Mouse (Mus musculus) neural tube, embryonic 11.5 days (tissue): ENCODE measurements around the gene Slc35d3. TPM values are rescaled to one million over a fixed set of nuclear protein-coding genes. Genes with fewer than 3 reads are reported as not detected.

Experiments used
- ATAC-seq: fragments of 200-750 bp; cut with Nextera tagmentation; 2 replicates; pipeline ENCODE4 v1.8.0; 2017; ENCODE audit warnings: moderate number of reproducible peaks, mild to moderate bottlenecking, moderate TSS enrichment, moderate library complexity; ENCODE audit not compliant: insufficient read depth, low FRiP score, low TSS enrichment
- DNase-seq: peaks from one replicate; pipeline ENCODE4 v3.0.0-alpha.2; 2015; ENCODE audit warnings: low spot score
- H3K27ac ChIP-seq: fragments of 300-500 bp; sonication (generic); 2 replicates; pipeline ENCODE4 v1.5.1; 2014; ENCODE audit warnings: low read depth, mild to moderate bottlenecking, low read length
- H3K27me3 ChIP-seq: fragments of 300-500 bp; sonication (generic); 2 replicates; pipeline ENCODE4 v1.6.1; 2014; ENCODE audit warnings: mild to moderate bottlenecking, low read length, mixed read lengths; ENCODE audit not compliant: control insufficient read depth, insufficient read depth
- H3K36me3 ChIP-seq: fragments of 300-500 bp; sonication (generic); 2 replicates; pipeline ENCODE4 v1.6.1; 2014; ENCODE audit warnings: mild to moderate bottlenecking, low read length, moderate library complexity, mixed read lengths; ENCODE audit not compliant: control insufficient read depth, insufficient read depth
- H3K4me1 ChIP-seq: fragments of 300-500 bp; sonication (generic); 2 replicates; pipeline ENCODE4 v1.6.1; 2014; ENCODE audit warnings: low read length, mixed read lengths; ENCODE audit not compliant: control insufficient read depth, insufficient read depth
- H3K4me2 ChIP-seq: fragments of 300-500 bp; sonication (generic); 2 replicates; pipeline ENCODE4 v1.6.1; 2014; ENCODE audit warnings: low read depth, mild to moderate bottlenecking, moderate library complexity
- H3K4me3 ChIP-seq: fragments of 300-500 bp; sonication (generic); 2 replicates; pipeline ENCODE4 v1.5.1; 2014; ENCODE audit warnings: low read depth, low read length
- H3K9ac ChIP-seq: fragments of 300-500 bp; sonication (generic); 2 replicates; pipeline ENCODE4 v1.6.1; 2014; ENCODE audit warnings: mild to moderate bottlenecking, low read length
- H3K9me3 ChIP-seq: fragments of 300-500 bp; sonication (generic); 2 replicates; pipeline ENCODE4 v1.6.1; 2016; ENCODE audit warnings: low read length; ENCODE audit not compliant: control insufficient read depth
- WGBS: fragments of 180-500 bp; shearing (Covaris S2); extraction: QIAGEN DNeasy Blood & Tissue Kit; methylation state at CpG from one replicate; pipeline ENCODE4 v1.1.7; 2014; 5-methylcytosine and 5-hydroxymethylcytosine counted together
- polyA plus RNA-seq: library from polyadenylated mRNA; unstranded; fragments of >200 nt; fragmentation: Nextera tagmentation; extraction: Ambion mirVana; gene quantifications from 2 replicates; pipeline ENCODE4 v1.2.1, GENCODE M21; 2014

Slc35d3 gene
- polyA plus RNA-seq, 1 experiment from 2014 or later, result 0.66 TPM

DNA sequence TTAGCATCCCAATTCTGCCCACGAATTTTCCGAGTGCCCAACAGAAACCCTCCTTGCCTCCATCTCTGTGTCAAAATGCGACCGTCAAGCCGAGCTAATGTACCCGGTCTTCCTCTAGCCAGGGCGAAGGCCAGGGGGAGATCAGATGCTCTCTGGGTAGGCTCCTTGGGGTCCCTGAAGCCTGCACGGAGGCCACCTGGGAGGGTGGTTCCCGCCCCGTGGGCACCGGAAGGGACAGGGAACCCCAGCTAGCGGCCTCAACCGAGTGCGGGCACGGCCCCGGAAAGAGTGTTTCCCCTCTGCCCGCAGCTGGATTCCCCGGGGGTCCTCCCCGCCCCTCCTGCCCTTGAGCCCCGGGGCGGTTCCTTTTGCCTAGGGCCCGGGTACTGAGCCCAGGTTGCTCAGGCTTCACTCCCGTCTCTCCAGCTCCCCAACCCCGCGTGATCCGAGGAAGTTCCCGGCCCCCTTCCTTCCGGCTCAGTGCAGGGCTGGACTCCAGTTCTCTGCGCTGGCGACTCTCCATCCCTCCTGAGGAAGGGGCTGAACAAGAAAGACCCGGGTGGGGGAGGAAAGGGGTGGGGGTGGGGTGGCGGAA is 1.4 kb downstream of the Slc35d3 start:
- H3K27me3 ChIP-seq, result peaks cover 43% of the 10 kb centered on the region

DNA sequence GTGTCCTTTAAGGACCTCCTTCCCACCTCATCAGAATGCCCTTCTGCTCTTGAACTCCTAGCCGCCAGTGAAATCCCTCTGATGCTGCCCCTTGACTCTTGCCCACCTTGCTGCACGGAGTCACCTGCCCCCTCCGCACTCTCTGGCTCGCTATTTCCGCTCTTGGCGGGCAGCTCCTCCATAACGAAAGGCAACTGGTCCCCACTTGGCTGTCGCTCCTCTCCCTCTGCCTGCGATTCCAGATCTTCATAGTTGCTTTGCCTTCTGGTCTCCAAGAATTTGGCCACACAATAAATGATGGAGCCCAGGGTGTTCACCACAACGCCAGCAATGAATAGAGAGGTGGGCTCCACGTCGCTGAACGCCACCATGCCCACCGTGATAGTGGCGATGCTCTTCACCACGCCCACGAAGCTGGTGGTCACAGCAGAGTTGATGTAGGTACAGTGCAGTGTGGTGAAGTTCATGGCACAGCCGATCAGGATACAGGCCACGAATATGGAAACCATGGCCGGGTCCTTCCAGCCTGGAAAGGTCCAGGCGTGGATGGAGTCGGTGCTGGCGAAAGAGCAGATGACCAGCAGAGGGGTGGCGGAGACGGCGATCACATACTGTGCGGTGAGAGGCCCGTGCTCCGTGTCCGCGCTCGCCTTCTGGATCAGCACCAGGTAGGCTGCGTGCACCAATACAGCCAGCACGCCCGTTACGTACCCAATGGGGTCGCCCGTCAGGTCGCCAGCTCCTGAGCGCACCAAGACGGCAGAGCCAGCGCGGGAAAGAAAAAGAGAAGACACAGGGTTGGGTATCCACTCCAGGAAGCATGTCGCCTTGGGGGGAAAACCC is 2.1 kb downstream of the Slc35d3 start:
- ATAC-seq (no peak), DNase-seq (peak; percentile 32)
- H3K4me2 ChIP-seq, result peak overlapping the region; percentile 99
- no peak overlapping the region; the same call in 1 of the 2 replicates for H3K9ac ChIP-seq
- peak overlapping the region; percentile 54 for H3K4me3 ChIP-seq
- H3K9me3 ChIP-seq, result no peaks in the 10 kb centered on the region
- whole genome bisulfite sequencing, result 3% methylated on average over 44 of the region's 44 CpGs
- peaks cover 43% of the 10 kb centered on the region for H3K27me3 ChIP-seq
- H3K4me1 ChIP-seq, result peaks cover 10% of the 10 kb centered on the region; the same call in 1 of the 2 replicates
- no peak overlapping the region for H3K27ac ChIP-seq
- H3K36me3 ChIP-seq, result no peaks in the 10 kb centered on the region

More for the DNA sequence above, 1.4 kb downstream of the Slc35d3 start:
- H3K4me2 ChIP-seq, result peak overlapping the region; percentile 99
- H3K4me1 ChIP-seq, result peaks cover 10% of the 10 kb centered on the region; the same call in 1 of the 2 replicates
- no peaks in the 10 kb centered on the region for H3K9me3 ChIP-seq
- 0% methylated on average over 32 of the region's 32 CpGs for WGBS
- DNase-seq, result peak; percentile 53
- H3K9ac ChIP-seq, result peak overlapping the region; percentile 35
- H3K36me3 ChIP-seq, result no peaks in the 10 kb centered on the region
- peak overlapping the region; percentile 54 for H3K4me3 ChIP-seq
- H3K27ac ChIP-seq, result no peak overlapping the region
- ATAC-seq, result peak; percentile 56

DNA sequence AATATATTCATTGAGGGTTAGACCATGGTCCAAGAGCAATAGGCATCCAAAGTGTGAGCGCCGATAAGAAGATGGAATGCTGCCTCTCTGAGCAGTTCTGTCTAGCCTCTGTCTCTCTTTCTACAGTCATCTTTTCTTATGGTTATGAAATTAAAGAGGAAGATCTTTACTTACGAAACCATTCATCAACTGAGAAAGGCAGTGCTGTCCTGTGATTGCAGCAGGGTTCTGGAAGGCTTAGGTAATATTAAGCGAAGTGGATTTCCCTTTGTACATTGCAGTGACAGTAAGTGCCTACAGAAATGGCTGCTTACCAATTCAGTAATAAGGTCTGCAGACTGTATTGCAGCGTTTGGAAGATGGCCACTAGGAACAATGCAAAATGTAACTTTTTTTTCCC is 11.4 kb downstream of the Slc35d3 start:
- no peak for ATAC-seq
- Histone ChIP-seq H3K4me3 (no peak overlapping the region), H3K9ac (no peak overlapping the region), H3K27me3 (no peaks in the 10 kb centered on the region), H3K36me3 (no peaks in the 10 kb centered on the region), H3K4me2 (no peak overlapping the region), H3K4me1 (no peaks in the 10 kb centered on the region), H3K27ac (no peak overlapping the region), H3K9me3 (no peaks in the 10 kb centered on the region)
- DNase-seq, result no peak
- 95% methylated on average over 5 of the region's 5 CpGs for WGBS

DNA sequence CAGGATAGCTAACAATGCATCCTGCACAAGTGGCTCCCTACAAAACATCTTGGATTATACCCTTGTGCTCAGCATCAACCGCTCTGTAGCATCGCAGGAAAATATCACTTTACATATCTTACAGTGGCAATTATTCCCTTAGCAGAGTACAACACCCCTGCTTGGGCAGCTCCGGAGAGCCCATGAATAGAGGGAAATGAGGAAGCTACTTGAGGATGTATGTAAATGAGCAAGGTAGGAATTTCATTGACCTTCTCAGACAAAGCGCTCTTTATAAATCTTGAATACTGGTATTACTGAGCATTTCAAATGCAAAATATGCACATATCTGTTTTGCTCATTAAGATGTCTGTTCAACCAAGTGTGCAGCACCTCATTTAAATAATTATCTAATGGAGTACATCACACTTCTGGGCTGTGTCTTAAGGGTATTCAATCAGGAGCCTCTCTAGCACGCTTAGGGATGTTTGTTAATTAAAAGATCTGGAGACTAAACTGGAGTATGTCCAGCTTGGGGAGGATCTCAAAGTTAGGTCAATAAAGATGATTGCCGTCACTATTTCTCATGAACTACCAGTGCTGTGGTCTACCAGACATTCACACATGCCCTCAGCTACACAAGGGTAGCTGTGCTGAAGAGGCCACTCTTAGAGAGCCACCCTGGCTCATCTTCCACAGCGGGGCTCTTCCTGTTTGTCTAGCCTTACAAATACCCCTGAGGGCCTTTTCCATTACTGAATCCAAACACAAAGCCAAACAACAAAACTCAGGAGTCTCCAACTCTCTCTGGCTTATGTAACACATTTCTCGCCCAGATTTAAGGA is 15.2 kb downstream of the Slc35d3 start:
- no peak for DNase-seq
- no peaks in the 10 kb centered on the region for H3K27me3 ChIP-seq
- no peak overlapping the region for H3K9ac ChIP-seq
- ATAC-seq, result no peak
- no peak overlapping the region for H3K27ac ChIP-seq
- H3K4me2 ChIP-seq, result no peak overlapping the region
- 87% methylated on average over 8 of the region's 8 CpGs for WGBS
- no peaks in the 10 kb centered on the region for H3K4me1 ChIP-seq
- no peaks in the 10 kb centered on the region for H3K36me3 ChIP-seq
- no peaks in the 10 kb centered on the region for H3K9me3 ChIP-seq
- no peak overlapping the region for H3K4me3 ChIP-seq

DNA sequence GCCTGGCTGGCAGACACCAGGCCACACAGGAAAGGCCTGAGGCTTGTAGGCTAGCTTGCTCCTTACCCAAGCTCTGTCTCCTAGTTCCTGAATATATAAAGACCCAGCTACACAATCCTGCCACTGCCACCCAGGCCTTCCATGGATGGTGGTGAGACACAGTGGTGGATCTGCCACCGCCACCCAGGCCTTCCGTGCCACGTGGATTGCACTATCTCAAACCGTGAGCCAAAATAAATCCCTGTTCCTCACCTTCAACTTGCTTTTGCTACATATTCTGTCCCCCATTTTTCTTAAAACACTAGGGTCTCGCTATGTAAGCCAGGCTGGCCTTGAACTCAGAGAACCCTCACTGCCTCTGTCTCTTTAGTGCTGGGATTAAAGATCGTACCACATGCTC is 17.0 kb downstream of the Slc35d3 start:
- no peak for ATAC-seq
- Histone ChIP-seq H3K27ac (no peak overlapping the region), H3K4me1 (no peaks in the 10 kb centered on the region), H3K36me3 (no peaks in the 10 kb centered on the region), H3K27me3 (no peaks in the 10 kb centered on the region), H3K9ac (no peak overlapping the region), H3K4me2 (no peak overlapping the region), H3K4me3 (no peak overlapping the region), H3K9me3 (no peaks in the 10 kb centered on the region)
- 97% methylated on average over 6 of the region's 6 CpGs for WGBS
- DNase-seq, result no peak

DNA sequence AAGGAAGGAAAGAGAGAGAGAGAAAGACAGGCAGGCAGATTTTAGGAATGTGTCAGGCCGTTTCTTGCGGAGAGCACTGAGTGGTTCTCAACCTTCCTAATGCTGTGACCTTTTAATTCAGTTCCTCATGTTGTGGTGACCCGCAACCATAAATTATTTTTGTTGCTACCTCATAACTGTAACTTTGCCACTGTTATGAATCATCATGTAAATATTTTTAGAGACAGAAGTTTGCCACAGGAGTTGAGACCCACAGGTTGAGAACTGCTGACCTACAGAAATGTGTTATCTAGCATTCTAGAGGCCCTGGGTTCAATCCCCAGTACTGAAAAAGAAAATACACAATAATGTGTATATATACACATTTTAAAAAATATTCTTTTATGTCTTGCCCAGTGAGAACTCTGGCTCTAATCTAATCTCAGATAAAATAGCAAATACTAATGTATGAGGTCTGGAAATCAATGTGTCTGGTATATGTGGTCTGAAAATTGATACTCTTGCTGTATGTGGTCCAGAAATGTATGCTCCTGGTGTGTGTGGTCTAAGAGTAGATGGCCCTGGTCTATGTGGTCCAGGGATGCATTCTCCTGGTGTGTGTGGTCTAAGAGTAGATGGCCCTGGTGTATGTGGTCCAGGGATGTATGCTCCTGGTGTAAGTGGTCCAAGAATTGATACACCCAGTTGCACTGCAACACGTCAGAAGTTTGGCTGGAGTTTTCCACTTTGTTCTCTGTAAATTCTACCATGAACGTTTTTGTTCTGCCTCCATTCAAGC is 20.0 kb downstream of the Slc35d3 start:
- 92% methylated on average over 5 of the region's 5 CpGs for WGBS
- H3K4me1 ChIP-seq, result no peaks in the 10 kb centered on the region
- H3K9ac ChIP-seq, result no peak overlapping the region
- H3K27ac ChIP-seq, result no peak overlapping the region
- H3K27me3 ChIP-seq, result no peaks in the 10 kb centered on the region
- no peak for ATAC-seq
- H3K4me2 ChIP-seq, result no peak overlapping the region
- DNase-seq, result no peak
- H3K9me3 ChIP-seq, result no peaks in the 10 kb centered on the region
- no peak overlapping the region for H3K4me3 ChIP-seq
- no peaks in the 10 kb centered on the region for H3K36me3 ChIP-seq

DNA sequence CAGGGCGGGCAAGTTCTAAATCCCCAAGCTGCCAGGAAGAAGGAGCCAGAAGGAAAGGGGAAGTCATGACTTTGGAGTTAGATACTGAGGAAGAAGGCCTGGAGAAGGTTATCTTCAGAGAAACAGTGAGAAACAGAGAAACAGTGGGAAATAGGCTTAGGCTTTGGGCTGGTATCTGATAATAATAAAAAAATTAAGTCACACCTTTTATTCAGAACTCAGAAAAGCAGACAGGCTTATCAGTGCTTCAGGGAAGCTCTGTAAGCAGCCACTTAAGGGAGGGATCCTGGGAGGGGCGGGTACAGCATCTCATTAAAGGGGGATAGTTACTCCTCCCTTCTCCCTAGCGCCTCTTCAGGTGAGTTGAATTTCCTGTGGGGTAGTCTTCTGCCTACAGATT is 30.3 kb downstream of the Slc35d3 start:
- Histone ChIP-seq H3K4me2 (no peak overlapping the region), H3K9me3 (no peaks in the 10 kb centered on the region), H3K4me3 (no peak overlapping the region), H3K9ac (no peak overlapping the region), H3K36me3 (no peaks in the 10 kb centered on the region), H3K27ac (no peak overlapping the region), H3K27me3 (no peaks in the 10 kb centered on the region), H3K4me1 (no peaks in the 10 kb centered on the region)
- ATAC-seq (no peak), DNase-seq (no peak)
- 74% methylated on average over 3 of the region's 3 CpGs for WGBS

DNA sequence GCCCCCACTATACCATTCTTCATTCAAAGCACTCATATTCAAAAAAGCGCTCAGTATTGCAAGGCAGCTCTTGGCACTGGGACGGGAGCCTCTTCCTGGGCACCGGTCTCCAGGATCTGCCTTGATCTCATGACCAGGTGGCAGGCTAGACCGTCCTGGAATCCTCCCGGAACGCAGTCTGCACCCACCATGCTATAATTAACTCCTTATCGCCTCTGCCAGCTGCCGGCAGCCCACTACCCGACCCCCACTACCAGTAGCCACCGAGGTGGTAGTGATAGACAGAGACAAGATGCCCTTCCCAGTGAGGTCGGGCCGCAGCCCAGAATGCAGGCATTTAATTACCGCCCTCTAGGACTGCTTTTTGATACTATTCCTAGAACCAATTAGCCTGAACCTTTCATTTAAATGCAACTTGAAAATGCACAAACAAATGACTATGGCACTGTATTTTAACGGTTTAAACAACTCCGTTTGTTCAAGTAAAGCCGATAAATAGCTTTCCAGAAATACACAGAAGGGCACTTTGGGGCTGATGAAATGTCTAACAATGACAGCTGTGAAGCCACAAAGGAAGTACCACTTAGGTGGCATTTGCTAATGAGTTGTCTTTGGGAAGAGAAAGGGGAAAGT is 32.4 kb downstream of the Slc35d3 start:
- H3K9ac ChIP-seq, result no peak overlapping the region
- no peak overlapping the region for H3K27ac ChIP-seq
- H3K9me3 ChIP-seq, result no peaks in the 10 kb centered on the region
- H3K27me3 ChIP-seq, result no peaks in the 10 kb centered on the region
- DNase-seq, result no peak
- H3K4me1 ChIP-seq, result no peaks in the 10 kb centered on the region
- no peak overlapping the region for H3K4me2 ChIP-seq
- WGBS, result 66% methylated on average over 16 of the region's 16 CpGs
- no peaks in the 10 kb centered on the region for H3K36me3 ChIP-seq
- ATAC-seq, result no peak
- H3K4me3 ChIP-seq, result no peak overlapping the region
